Mouse (Mus musculus) bone marrow macrophage, adult 2 months (primary cell): ENCODE data around the gene Rfx3. TPM values are rescaled to one million over a fixed set of nuclear protein-coding genes. Genes with fewer than 3 reads are reported as not detected.

Experiments
- H3K27ac ChIP-seq: 2 replicates; pipeline ENCODE4 v1.5.1; 2012; ENCODE audit warnings: low read depth, low read length; ENCODE audit not compliant: insufficient read depth
- H3K4me1 ChIP-seq: 2 replicates; pipeline ENCODE4 v1.6.1; 2012; ENCODE audit warnings: low read length; ENCODE audit not compliant: control insufficient read depth, insufficient read depth
- H3K4me3 ChIP-seq: 2 replicates; pipeline ENCODE4 v1.5.1; 2012; ENCODE audit warnings: mild to moderate bottlenecking, low read length, moderate library complexity; ENCODE audit not compliant: insufficient read depth
- CTCF ChIP-seq: IDR thresholded peaks from 2 replicates; pipeline ENCODE4 v1.5.1; 2012; ENCODE audit warnings: low read depth, mild to moderate bottlenecking, low read length, moderate library complexity
- POLR2A ChIP-seq: IDR thresholded peaks from 2 replicates; pipeline ENCODE4 v1.6.1; 2012; ENCODE audit warnings: mild to moderate bottlenecking, low read depth, low read length, borderline replicate concordance
- polyA plus RNA-seq: library from polyadenylated mRNA; stranded (reverse); fragments of >200 nt; gene quantifications from 2 replicates; pipeline ENCODE4 v1.2.4, GENCODE M21; 2012; ENCODE audit not compliant: missing spikeins, insufficient read depth, insufficient read length

Gene Rfx3
- polyA plus RNA-seq, 1 experiment, result 3.2 TPM

DNA sequence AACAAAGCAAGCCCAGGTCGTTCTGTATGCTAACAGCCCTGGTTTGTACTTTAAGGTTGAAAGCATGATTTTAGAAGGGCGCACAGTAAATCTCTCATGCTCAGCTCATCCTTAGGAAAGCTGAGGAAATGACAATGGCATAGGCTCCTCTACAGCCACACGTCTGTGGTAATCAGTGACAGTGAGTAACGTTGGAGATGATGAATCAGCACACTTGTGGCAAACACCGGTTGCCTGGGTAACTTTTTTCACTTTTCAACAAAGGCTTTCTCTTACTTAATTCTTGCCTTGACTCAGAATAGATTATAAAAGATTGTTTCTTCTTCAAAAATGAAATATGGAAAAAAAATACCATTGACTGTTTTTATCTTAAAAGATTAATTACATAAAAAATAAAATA lies 104.0 kb downstream of the Rfx3 start:
- Histone ChIP-seq H3K27ac (no peak overlapping the region), H3K4me1 (peaks cover 12% of the 10 kb centered on the region), H3K4me3 (no peak overlapping the region)
- TF ChIP-seq POLR2A (no peak), CTCF (no peak)

DNA sequence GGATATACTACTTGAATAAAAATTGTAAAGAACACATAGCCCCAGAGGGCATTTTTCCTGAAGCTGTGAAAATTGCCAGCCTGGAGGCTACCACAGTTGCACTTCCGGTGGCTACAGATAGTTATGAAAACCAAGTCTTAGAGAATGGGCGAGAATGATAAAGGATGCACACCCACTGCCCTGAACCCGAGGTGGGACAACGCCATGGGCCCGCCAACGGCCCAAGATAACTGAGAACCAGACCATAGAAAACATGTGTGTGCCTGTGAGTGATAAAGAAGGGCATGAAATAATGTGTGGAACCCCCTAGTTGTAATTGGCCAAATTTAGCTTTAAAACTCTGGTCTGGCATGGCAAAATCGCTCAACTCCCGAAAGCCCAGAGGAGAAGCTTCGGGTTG lies 105.0 kb downstream of the Rfx3 start:
- no peak overlapping the region for H3K4me3 ChIP-seq
- no peak overlapping the region for H3K27ac ChIP-seq
- TF ChIP-seq POLR2A, result no peak
- no peak for TF ChIP-seq CTCF

DNA sequence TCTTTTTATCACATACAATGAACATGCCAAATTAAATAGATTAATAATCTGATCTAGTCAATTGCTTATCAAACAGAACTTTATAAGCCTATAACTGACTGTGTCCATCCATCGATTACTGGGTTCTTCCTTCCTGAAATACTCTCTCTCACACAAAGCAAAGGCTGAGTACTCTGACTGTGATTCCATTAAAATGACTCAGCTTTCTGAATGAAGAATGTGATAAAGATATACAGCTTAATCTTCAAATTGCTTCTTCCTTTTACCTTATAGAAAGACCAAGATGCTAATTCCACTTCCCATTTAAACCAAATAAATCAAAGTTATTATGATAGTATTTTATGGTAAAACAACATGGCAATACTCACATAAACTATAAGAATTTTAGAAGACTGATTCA lies 105.8 kb downstream of the Rfx3 start:
- TF ChIP-seq CTCF (no peak), POLR2A (no peak)
- no peak overlapping the region for H3K4me3 ChIP-seq
- no peak overlapping the region for H3K27ac ChIP-seq
- H3K4me1 ChIP-seq, result peaks cover 12% of the 10 kb centered on the region

More for the DNA sequence above, 105.0 kb downstream of the Rfx3 start:
- H3K4me1 ChIP-seq, result peaks cover 12% of the 10 kb centered on the region

DNA sequence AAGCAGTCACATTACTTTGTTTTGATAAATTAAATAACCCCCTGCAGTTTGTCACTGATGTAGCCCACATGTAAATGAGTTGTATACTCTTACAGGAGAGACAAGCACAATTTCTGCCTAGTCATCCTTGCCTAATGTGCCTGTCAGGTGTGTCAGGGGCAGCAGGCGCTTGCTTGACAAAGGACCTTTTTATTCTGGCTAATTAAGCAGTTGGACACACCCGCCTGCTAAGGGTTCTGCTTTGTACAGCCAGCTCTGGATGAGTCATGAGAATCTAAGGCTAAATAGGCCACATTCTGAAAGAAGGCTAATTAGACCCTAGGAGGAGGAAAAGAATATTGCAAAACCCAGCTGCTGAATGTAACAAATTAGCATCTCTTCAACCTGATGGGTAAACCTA lies 106.3 kb downstream of the Rfx3 start:
- Histone ChIP-seq H3K4me3 (no peak overlapping the region), H3K27ac (no peak overlapping the region), H3K4me1 (peaks cover 12% of the 10 kb centered on the region)
- TF ChIP-seq CTCF (no peak), POLR2A (no peak)

DNA sequence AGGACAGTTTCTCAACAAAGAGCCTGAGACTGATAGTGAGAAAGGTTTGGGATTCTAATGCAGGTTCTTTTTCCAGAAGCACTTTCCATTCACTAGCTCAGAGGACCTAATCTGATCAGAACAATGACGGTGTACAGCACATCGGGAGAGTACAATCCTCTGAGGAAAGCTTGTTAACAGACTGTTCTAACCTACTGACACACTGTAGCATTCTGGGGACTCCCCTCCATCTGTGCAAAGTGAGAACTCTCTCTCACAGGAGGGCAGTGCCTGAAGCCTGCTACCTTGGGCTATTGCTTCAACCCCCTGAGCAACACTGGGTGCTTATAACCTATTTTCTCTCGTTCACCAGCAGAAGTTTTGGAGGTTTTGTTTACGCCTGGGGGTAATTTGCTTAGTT lies 106.8 kb downstream of the Rfx3 start:
- Histone ChIP-seq H3K27ac (no peak overlapping the region), H3K4me1 (peaks cover 12% of the 10 kb centered on the region), H3K4me3 (no peak overlapping the region)
- TF ChIP-seq CTCF (no peak), POLR2A (no peak)

DNA sequence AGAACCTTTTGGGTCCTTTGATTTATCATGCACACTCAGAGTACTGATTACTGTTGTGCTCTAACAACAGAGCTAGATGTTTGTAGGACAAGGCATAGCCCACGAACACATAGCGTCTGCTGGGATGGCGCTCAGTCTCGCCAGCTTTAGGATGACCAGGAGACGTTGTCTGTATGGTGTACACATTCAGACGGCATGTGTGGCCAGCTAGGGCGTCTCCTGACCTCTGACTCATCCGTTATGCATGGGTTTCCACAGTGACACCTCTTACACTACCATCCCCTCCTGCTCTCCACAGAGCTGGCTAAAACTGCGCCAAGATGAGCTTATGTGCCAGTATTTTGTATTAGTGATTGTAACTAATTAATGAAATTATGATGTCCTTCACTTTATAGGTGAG lies 108.4 kb downstream of the Rfx3 start:
- peaks cover 12% of the 10 kb centered on the region for H3K4me1 ChIP-seq
- H3K4me3 ChIP-seq, result no peak overlapping the region
- no peak for TF ChIP-seq POLR2A
- TF ChIP-seq CTCF, result no peak
- no peak overlapping the region for H3K27ac ChIP-seq

DNA sequence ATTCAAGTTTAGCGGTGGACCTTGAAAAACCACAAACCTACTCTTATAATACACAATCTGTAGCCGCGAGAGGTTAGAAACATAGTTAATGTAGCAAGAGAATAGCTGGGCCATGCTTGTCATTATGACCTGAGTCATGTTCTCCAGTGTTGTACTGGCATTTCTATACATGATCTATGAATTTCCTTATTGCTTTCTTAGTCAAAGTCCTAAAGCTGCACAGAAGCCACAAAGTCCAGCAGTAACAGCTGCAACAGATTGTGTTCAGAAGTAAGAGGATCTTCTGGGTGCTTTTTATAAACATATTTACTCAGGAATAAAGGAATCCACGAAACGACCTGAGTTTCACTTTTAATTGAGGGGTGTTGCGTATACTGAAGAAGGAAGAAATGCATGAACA lies 109.3 kb downstream of the Rfx3 start:
- Histone ChIP-seq H3K27ac (no peak overlapping the region), H3K4me3 (no peak overlapping the region), H3K4me1 (peaks cover 7% of the 10 kb centered on the region)
- no peak for TF ChIP-seq POLR2A
- no peak for TF ChIP-seq CTCF

DNA sequence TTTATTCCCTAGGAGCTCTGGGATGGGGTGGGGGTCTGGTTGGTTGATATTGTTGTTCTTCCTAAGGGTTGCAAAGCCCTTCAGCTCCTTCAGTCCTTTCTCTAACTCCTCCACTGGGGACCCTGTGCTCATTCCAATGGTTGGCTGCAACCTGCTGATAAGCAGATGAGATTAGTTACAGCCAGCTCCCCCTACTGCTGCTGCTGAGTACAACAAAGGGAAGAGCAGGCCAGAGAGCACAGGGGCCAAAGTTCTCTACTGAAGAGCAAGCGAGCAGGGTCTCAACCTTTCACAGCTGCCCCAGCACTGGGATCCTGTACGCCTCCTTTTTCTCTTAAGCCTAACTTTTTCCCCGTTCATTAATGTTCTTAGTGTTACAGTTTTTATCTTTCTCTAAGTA lies 126.4 kb downstream of the Rfx3 start:
- Histone ChIP-seq H3K4me1 (0 out of 2 replicates have a peak, but pooled peaks cover 3% of the 10 kb centered on the region), H3K4me3 (no peak overlapping the region), H3K27ac (no peak overlapping the region)
- TF ChIP-seq POLR2A (no peak), CTCF (no peak)

DNA sequence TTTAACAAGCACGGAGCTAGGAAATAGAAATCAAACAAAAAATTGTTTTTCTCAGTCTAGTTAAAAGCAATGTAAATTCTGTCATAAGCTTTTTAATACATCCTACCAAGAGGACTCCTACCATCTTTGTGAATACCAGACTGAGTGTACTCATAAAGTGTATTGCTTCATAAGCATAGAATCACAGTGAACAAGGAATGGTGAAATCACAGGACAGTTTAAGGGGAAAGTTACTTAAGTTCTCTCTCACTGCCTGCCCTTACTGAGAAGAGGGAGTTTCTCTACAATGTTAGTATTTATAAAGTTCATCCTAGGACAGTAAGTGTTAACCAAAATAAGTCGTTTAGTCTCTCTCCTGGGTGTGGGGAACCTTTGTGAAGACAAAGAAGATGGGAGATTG lies 133.5 kb downstream of the Rfx3 start:
- TF ChIP-seq CTCF (no peak), POLR2A (no peak)
- no peak overlapping the region for H3K4me3 ChIP-seq
- no peak overlapping the region for H3K27ac ChIP-seq
- H3K4me1 ChIP-seq, result 0 out of 2 replicates have a peak, but pooled peaks cover 3% of the 10 kb centered on the region

DNA sequence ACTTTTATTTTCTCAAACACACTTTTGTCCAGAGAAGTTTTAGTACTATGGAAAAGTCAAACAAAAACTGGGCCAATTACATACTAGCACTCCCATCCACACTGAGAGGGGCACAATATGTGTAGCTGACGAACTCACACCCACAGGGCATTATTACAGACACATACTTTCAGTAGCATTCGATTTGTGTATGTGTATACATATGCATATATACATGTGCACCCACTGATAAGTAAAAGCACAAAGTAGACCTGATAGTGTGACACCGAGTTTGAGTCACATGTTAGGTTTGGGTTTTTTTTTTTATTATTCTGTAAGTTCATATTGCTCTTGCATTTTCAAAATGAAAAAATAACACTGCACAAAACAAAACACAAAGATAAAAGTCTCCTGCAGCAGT lies 140.2 kb downstream of the Rfx3 start:
- Histone ChIP-seq H3K27ac (no peak overlapping the region), H3K4me1 (no peaks in the 10 kb centered on the region), H3K4me3 (no peak overlapping the region)
- TF ChIP-seq CTCF (no peak), POLR2A (no peak)

DNA sequence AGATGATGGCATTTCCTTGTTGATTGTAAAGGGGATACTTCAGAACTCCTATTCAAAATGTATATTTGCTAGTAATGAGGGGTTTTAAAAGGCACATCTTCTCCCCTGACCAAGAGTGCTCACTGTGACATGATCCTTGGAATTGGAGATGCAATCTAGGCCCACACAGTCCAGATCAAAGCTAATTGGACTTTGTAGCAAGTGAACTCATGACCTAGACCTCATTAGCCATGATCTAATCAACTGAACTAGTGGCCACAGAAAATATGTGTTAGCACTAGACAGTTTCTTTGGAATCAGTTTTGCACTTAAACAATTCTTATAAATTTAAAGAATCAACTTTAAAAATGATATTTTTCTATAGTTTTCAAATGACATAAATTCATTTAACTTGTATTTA lies 151.3 kb downstream of the Rfx3 start:
- peaks cover 3% of the 10 kb centered on the region; the same call in 1 of the 2 replicates for H3K4me1 ChIP-seq
- TF ChIP-seq CTCF, result no peak
- no peak for TF ChIP-seq POLR2A
- no peak overlapping the region for H3K4me3 ChIP-seq
- H3K27ac ChIP-seq, result no peak overlapping the region

DNA sequence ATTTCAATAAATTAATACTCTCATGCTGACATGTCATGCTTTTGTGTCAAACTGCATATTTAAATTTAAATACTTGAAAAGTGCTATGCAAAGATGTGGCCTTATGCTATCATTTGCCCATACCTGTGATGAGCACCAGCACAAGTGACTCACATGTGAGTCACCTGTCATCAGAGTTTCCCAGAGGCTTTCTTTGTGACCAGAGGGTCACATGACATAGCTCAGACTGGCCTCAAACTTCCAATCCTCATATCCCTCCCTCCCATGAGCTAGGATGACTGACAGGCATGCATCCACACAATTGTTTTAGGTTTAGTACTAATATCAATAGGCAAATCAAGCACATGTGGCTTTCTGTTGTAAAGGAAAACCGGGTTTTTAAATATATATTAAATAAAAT lies 162.0 kb downstream of the Rfx3 start:
- no peak overlapping the region for H3K27ac ChIP-seq
- H3K4me1 ChIP-seq, result no peaks in the 10 kb centered on the region
- H3K4me3 ChIP-seq, result no peak overlapping the region
- no peak for TF ChIP-seq POLR2A
- no peak for TF ChIP-seq CTCF
